In the genomic region with DNA sequence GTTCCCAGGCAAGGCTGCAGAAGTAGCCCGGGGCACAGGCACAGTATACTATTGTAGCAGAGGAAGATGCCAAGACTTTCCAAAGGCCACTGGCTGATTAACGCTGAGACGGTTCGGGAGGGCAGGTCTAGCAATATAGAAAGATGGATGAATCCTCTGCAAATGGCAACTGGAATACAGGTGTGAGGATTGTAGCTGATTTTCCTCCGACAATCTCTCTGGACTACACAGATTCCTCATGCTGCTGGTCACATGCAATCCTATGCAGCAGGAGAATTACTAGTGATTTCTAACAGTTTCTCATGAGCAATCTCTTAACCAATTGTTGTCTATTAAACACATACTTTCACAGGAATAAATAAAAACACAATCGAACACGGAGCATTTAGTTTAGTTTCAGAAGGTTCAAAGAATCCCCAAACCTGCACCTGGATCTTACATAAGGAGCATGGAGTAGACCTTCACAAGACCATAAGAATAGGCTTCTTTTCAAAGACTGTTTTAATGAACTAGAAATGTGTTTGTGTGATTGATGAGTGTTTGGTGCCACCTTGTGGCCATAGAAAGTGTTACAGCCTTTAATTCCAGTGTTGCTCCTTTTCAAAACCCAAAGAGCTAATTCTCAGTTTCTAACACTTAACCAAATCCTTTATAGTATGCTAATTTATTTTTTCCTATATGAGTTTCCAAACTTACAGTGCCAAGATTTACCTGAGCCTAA, we compare ENCODE assay signal across 9 mouse cellular contexts.
A peak's percentile ranks its signal among the peaks of the same experiment; 100 is the strongest.
DNase-seq lines count a peak whose midpoint lies in the region; ATAC-seq and TF ChIP-seq lines count a peak whose summit lies in the region.
"Had no signal": no experiment of that assay in that cellular context is flagged by ENCODE, and none has a peak within 500 bp of the region (broad histone marks: within the 10 kb centered on the region; RNA-seq: fewer than 3 reads in every experiment).

No protein-coding gene starts in this region.

- H3K27ac ChIP-seq in intestine, postnatal 0 days (ENCODE audit: low read depth, low read length): no peak overlapping the region
- no peak overlapping the region for H3K27ac ChIP-seq in intestine, embryonic 15.5 days
- no peak overlapping the region for H3K27ac ChIP-seq in left cerebral cortex, adult 2 months
- H3K27ac ChIP-seq: embryonic facial prominence, embryonic 13.5 days had no signal

- WGBS in intestine, postnatal 0 days: 69% methylated on average over 7 of the region's 7 CpGs
- 63% methylated on average over 7 of the region's 7 CpGs for WGBS in intestine, embryonic 15.5 days

- peak; percentile 84 for TF ChIP-seq CTCF in intestine, postnatal 0 days (IDR thresholded peaks at IDR 0.05; ENCODE audit: low read depth)
- TF ChIP-seq CTCF in left cerebral cortex, adult 2 months (IDR thresholded peaks at IDR 0.05): peak; percentile 88

- H3K36me3 ChIP-seq in intestine, postnatal 0 days (ENCODE audit: control insufficient read depth, insufficient read depth): no peaks in the 10 kb centered on the region
- no peaks in the 10 kb centered on the region for H3K36me3 ChIP-seq in intestine, embryonic 15.5 days
- H3K36me3 ChIP-seq: embryonic facial prominence, embryonic 13.5 days had no signal

- H3K9me3 ChIP-seq in intestine, postnatal 0 days (ENCODE audit: control insufficient read depth): no peaks in the 10 kb centered on the region
- no peaks in the 10 kb centered on the region for H3K9me3 ChIP-seq in intestine, embryonic 15.5 days
- H3K9me3 ChIP-seq: embryonic facial prominence, embryonic 13.5 days had no signal

- no peak overlapping the region for H3K9ac ChIP-seq in intestine, postnatal 0 days (ENCODE audit: low read depth, low read length)
- no peak overlapping the region for H3K9ac ChIP-seq in intestine, embryonic 15.5 days
- H3K9ac ChIP-seq: embryonic facial prominence, embryonic 13.5 days had no signal

- ATAC-seq in intestine, postnatal 0 days: no peak
- no peak for ATAC-seq in intestine, embryonic 15.5 days

- H3K4me1 ChIP-seq in intestine, postnatal 0 days (replicated peaks; ENCODE audit: control insufficient read depth, insufficient read depth, low read length): no peaks in the 10 kb centered on the region
- H3K4me1 ChIP-seq in intestine, embryonic 15.5 days (replicated peaks): no peaks in the 10 kb centered on the region
- H3K4me1 ChIP-seq: embryonic facial prominence, embryonic 13.5 days had no signal

- intact Hi-C loops in heart, postnatal 36 days (cut with DNase I): loop anchor here (1.0 to 5.0 kb wide), 2 partner anchors 202 to 1306 kb away; a partner anchor contains a TSS
- intact Hi-C loops in left cerebral cortex, adult 2 months (cut with DNase I): loop anchor here (1.0 to 2.0 kb wide), 2 partner anchors 202 to 1309 kb away; no protein-coding TSS in a partner anchor

- DNase-seq in Muller cell, postnatal 12 days (ENCODE audit: inconsistent ontology term): peak; percentile 29
- DNase-seq in cerebellum, postnatal 36 days: peak; percentile 37 to 66
- DNase-seq in heart, postnatal 36 days: peak; percentile 9 to 38
- peak; percentile 63 to 65 for DNase-seq in left cerebral cortex, adult 2 months (ENCODE audit: extremely low spot score in 1 of 2, low spot score in 2 of 2)
- DNase-seq in naive thymus-derived CD4-positive, alpha-beta T cell, adult 2 months (ENCODE audit: low read depth): peak; percentile 29
- DNase-seq in natural killer cell, adult 2 months (ENCODE audit: low spot score in 2 of 2): no peak

- no peaks in the 10 kb centered on the region for H3K27me3 ChIP-seq in intestine, postnatal 0 days (replicated peaks; ENCODE audit: control insufficient read depth, insufficient read depth, low read length)
- H3K27me3 ChIP-seq in intestine, embryonic 15.5 days (replicated peaks): no peaks in the 10 kb centered on the region
- H3K27me3 ChIP-seq: embryonic facial prominence, embryonic 13.5 days had no signal

- no peak overlapping the region for H3K4me2 ChIP-seq in intestine, postnatal 0 days (replicated peaks; ENCODE audit: low read depth)
- no peak overlapping the region for H3K4me2 ChIP-seq in intestine, embryonic 15.5 days (replicated peaks)
- H3K4me2 ChIP-seq: embryonic facial prominence, embryonic 13.5 days had no signal

- H3K4me3 ChIP-seq in intestine, postnatal 0 days (ENCODE audit: low read depth, low read length): no peak overlapping the region
- no peak overlapping the region for H3K4me3 ChIP-seq in intestine, embryonic 15.5 days (replicated peaks)
- no peak overlapping the region for H3K4me3 ChIP-seq in left cerebral cortex, adult 2 months
- H3K4me3 ChIP-seq: embryonic facial prominence, embryonic 13.5 days had no signal

Comparison
In these comparisons a context has a peak if more than half of its experiments do, and no peak if none do; other contexts are left out.
1. DNase-seq: peak in Muller cell, postnatal 12 days (single experiment), cerebellum, postnatal 36 days (2 of 2), heart, postnatal 36 days (2 of 2), left cerebral cortex, adult 2 months (2 of 2) and naive thymus-derived CD4-positive, alpha-beta T cell, adult 2 months (single experiment); none in natural killer cell, adult 2 months (0 of 2).